Mouse (Mus musculus): ENCODE data around the gene Chit1.

GRCm38 (mm10) chr1:134078802-134079476, 32.1 kb upstream of the Chit1 start, which contains the start of gene Btg2:
- TF ChIP-seq CTCF (IDR thresholded peaks at IDR 0.05; ENCODE audit: borderline replicate concordance, extremely low read depth, insufficient read depth, insufficient read length) (no peak), POLR2A (IDR thresholded peaks at IDR 0.05; ENCODE audit: borderline replicate concordance, extremely low read depth, insufficient read depth, insufficient read length, poor library complexity, severe bottlenecking) (peak; percentile 93; the same call in 1 of the 2 replicates)
